Mouse (Mus musculus) adrenal gland, postnatal 0 days (tissue): ENCODE data around the gene Pigv. TPM values are rescaled to one million over a fixed set of nuclear protein-coding genes. Genes with fewer than 3 reads are reported as not detected.

ENCODE experiments used
- microRNA-seq: library from miRNA; unstranded; fragments of <30 nt; microRNA quantifications from one replicate; pipeline ENCODE4, GENCODE M21; 2016; ENCODE audit warnings: borderline replicate concordance; ENCODE audit not compliant: insufficient number of aligned reads
- polyA plus RNA-seq: library from polyadenylated mRNA; unstranded; fragments of >200 nt; fragmentation: Nextera tagmentation; extraction: Ambion mirVana; gene quantifications from 2 replicates; pipeline ENCODE4 v1.2.1, GENCODE M21; 2015

Pigv gene
- polyA plus RNA-seq, result 13.2 and 19.0 TPM in 2 replicates

DNA sequence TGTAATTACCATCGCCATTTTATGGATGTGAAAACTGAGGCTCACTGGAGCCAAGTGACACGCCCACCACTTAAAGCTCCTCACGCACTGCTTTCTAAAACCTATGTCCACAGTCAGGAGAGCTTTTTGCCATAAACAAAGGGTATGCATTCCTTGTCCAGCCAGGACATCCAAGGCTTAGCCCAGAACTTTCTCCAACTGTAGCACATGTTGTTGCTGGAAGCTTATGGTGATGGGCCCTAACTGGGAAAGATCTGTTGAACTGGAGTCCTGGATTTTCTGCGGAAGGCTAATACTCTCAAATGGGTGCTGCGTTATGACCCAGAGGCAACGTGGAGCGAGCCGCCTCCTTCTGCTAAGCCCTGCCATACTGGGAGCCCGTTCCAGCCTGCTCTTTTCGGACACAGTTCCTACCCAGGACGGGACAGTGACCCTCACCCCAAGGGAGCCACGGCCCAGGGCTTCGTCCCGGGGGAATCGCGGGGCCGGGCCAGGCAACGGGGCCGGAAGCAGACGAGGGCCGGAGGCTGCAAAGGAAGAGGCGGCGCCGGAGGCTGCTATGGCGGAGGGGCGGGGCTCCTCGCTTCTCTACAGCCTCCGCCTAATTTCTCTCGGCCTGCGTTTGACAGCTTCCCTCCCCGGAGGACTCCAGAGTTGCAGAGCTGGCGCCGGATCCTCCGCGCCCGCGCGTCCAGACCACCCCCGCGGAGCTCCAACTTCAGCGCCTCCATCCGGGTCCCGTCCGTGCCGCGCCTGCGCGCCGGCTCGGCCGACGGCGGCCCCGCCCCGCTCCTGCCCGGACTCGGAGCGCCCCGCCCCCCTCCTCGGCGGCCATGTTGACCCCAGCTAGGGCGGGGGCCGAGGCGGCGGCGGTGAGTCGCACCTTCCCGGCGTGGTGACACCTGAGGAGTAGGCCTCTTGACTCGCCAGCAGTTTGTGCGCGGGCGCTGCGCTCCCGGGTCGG lies at the start of gene Pigv:
TSS of gene Pigv (minus strand) at position 767 of the 964 bp plus-strand sequence.

GRCm38 (mm10) chr4:133649989-133650699 lies 22.3 kb downstream of the Pigv start, which contains the start of gene Zdhhc18:
Gene Zdhhc18 (minus strand): TSS chr4:133650154.

Small RNA genes lying within 50 kb of the gene (microRNA-seq; reads per million reads assigned to microRNA genes)
- gene Mir7227, result not detected

Other genes with a start within 250 kb of the Pigv start
- gene Tent5b, start 192.5 kb downstream of the Pigv start, polyA plus RNA-seq, result 1.3 and 1.5 TPM in 2 replicates
- 4.7 and 15.7 TPM in 2 replicates for gene Trnp1, start 174.1 kb downstream of the Pigv start, polyA plus RNA-seq
- 1.2 and 3.2 TPM in 2 replicates for gene Kdf1, start 153.7 kb downstream of the Pigv start, polyA plus RNA-seq
- gene Nudc, start 126.7 kb downstream of the Pigv start, polyA plus RNA-seq, result 156 and 220 TPM in 2 replicates
- 11.5 and 32.1 TPM in 2 replicates for gene Nr0b2, start 119.3 kb downstream of the Pigv start, polyA plus RNA-seq
- gene Gpatch3, start 97.9 kb downstream of the Pigv start, polyA plus RNA-seq, result 6.9 and 8.8 TPM in 2 replicates
- gene Gpn2, start 88.3 kb downstream of the Pigv start, polyA plus RNA-seq, result 11.2 and 13.5 TPM in 2 replicates
- gene Sfn, start 70.5 kb downstream of the Pigv start, polyA plus RNA-seq, result 0.72 and 1.0 TPM in 2 replicates
- gene Zdhhc18, start 22.5 kb downstream of the Pigv start, polyA plus RNA-seq, result 5.2 and 7.4 TPM in 2 replicates
- gene Arid1a, start 84.1 kb upstream of the Pigv start, polyA plus RNA-seq, result 11.2 and 12.0 TPM in 2 replicates
- 11.7 and 22.3 TPM in 2 replicates for gene Rps6ka1, start 215.2 kb upstream of the Pigv start, polyA plus RNA-seq